ENCODE assay signal across 8 mouse cellular contexts in genomic region chrX:99402841-99403520, GRCm38 (mm10).
DNase-seq lines count a peak whose midpoint lies in the region; ATAC-seq lines count a peak whose summit lies in the region.

No protein-coding gene starts in this region.

- peaks cover 14% of the 10 kb centered on the region for H3K4me1 ChIP-seq in hindbrain, embryonic 10.5 days (replicated peaks)
- no peaks in the 10 kb centered on the region for H3K4me1 ChIP-seq in hindbrain, embryonic 14.5 days (replicated peaks; ENCODE audit: control insufficient read depth, insufficient read depth, low read length)
- peaks cover 7% of the 10 kb centered on the region; the same call in 1 of the 2 replicates for H3K4me1 ChIP-seq in embryonic facial prominence, embryonic 12.5 days
- H3K4me1 ChIP-seq in midbrain, embryonic 12.5 days = peaks cover 6% of the 10 kb centered on the region; the same call in 1 of the 2 replicates

- H3K9me3 ChIP-seq in hindbrain, embryonic 10.5 days = no peaks in the 10 kb centered on the region
- H3K9me3 ChIP-seq in hindbrain, embryonic 14.5 days (ENCODE audit: control insufficient read depth, low read length) = no peaks in the 10 kb centered on the region
- H3K9me3 ChIP-seq in embryonic facial prominence, embryonic 12.5 days = no peaks in the 10 kb centered on the region
- H3K9me3 ChIP-seq in midbrain, embryonic 12.5 days = no peaks in the 10 kb centered on the region

- H3K9ac ChIP-seq in hindbrain, embryonic 14.5 days = no peak overlapping the region
- no peak overlapping the region for H3K9ac ChIP-seq in embryonic facial prominence, embryonic 12.5 days
- H3K9ac ChIP-seq in midbrain, embryonic 12.5 days (replicated peaks) = no peak overlapping the region

- H3K4me3 ChIP-seq in hindbrain, embryonic 10.5 days = no peak overlapping the region
- no peak overlapping the region for H3K4me3 ChIP-seq in hindbrain, embryonic 14.5 days (replicated peaks; ENCODE audit: low read length)
- H3K4me3 ChIP-seq in embryonic facial prominence, embryonic 12.5 days = no peak overlapping the region
- H3K4me3 ChIP-seq in midbrain, embryonic 12.5 days = no peak overlapping the region

- no peak overlapping the region for H3K4me2 ChIP-seq in hindbrain, embryonic 14.5 days (replicated peaks)
- H3K4me2 ChIP-seq in embryonic facial prominence, embryonic 12.5 days (replicated peaks) = no peak overlapping the region
- no peak overlapping the region for H3K4me2 ChIP-seq in midbrain, embryonic 12.5 days (replicated peaks)

- WGBS in hindbrain, embryonic 10.5 days = 53% methylated on average over 9 of the region's 9 CpGs
- WGBS in hindbrain, embryonic 14.5 days = 52% methylated on average over 9 of the region's 9 CpGs
- WGBS in embryonic facial prominence, embryonic 12.5 days = 47% methylated on average over 9 of the region's 9 CpGs
- WGBS in midbrain, embryonic 12.5 days = 53% methylated on average over 9 of the region's 9 CpGs

- peak overlapping the region; percentile 45; the same call in 1 of the 2 replicates for H3K27ac ChIP-seq in hindbrain, embryonic 10.5 days
- H3K27ac ChIP-seq in hindbrain, embryonic 14.5 days = no peak overlapping the region
- H3K27ac ChIP-seq in embryonic facial prominence, embryonic 12.5 days = peak overlapping the region; percentile 60
- no peak overlapping the region for H3K27ac ChIP-seq in midbrain, embryonic 12.5 days (replicated peaks)

- H3K36me3 ChIP-seq in hindbrain, embryonic 10.5 days = no peaks in the 10 kb centered on the region
- no peaks in the 10 kb centered on the region for H3K36me3 ChIP-seq in hindbrain, embryonic 14.5 days (replicated peaks; ENCODE audit: control insufficient read depth, insufficient read depth)
- H3K36me3 ChIP-seq in embryonic facial prominence, embryonic 12.5 days = no peaks in the 10 kb centered on the region
- H3K36me3 ChIP-seq in midbrain, embryonic 12.5 days = no peaks in the 10 kb centered on the region

- peaks cover 92% of the 10 kb centered on the region for H3K27me3 ChIP-seq in hindbrain, embryonic 10.5 days (ENCODE audit: insufficient read depth, poor library complexity, severe bottlenecking)
- peaks cover 39% of the 10 kb centered on the region; the same call in 1 of the 2 replicates for H3K27me3 ChIP-seq in hindbrain, embryonic 14.5 days (ENCODE audit: control insufficient read depth, insufficient read depth, low read length)
- H3K27me3 ChIP-seq in embryonic facial prominence, embryonic 12.5 days = peaks cover 23% of the 10 kb centered on the region; the same call in 1 of the 2 replicates
- H3K27me3 ChIP-seq in midbrain, embryonic 12.5 days = peaks cover 79% of the 10 kb centered on the region

- no peak for ATAC-seq in hindbrain, embryonic 14.5 days (ENCODE audit: low FRiP score)
- ATAC-seq in embryonic facial prominence, embryonic 12.5 days (ENCODE audit: insufficient number of reproducible peaks, insufficient read depth, low FRiP score, low TSS enrichment) = no peak
- 0 out of 2 replicates have a peak, but pooled peaks have one; percentile 44 for ATAC-seq in midbrain, embryonic 12.5 days (ENCODE audit: low FRiP score, low read depth)

- DNase-seq in hindbrain, embryonic 10.5 days (ENCODE audit: low spot score) = peak; percentile 41
- no peak for DNase-seq in hindbrain, embryonic 14.5 days (ENCODE audit: low spot score)
- peak; percentile 20 to 38 for DNase-seq in B cell, adult 2 months
- peak; percentile 10 for DNase-seq in adipocyte (ENCODE audit: low spot score)
- no peak for DNase-seq in urinary bladder, adult 18-20 months (ENCODE audit: low spot score in 2 of 2)
- no peak for DNase-seq in right cerebral cortex, postnatal 14 days

Comparison
In these comparisons a context has a peak if more than half of its experiments do, and no peak if none do; other contexts are left out.
1. DNase-seq: peak in hindbrain, embryonic 10.5 days (single experiment), B cell, adult 2 months (2 of 2) and adipocyte (single experiment); none in hindbrain, embryonic 14.5 days (single experiment), urinary bladder, adult 18-20 months (0 of 2) and right cerebral cortex, postnatal 14 days (single experiment).
2. H3K27ac ChIP-seq: peak in hindbrain, embryonic 10.5 days (single experiment) and embryonic facial prominence, embryonic 12.5 days (single experiment); none in hindbrain, embryonic 14.5 days (single experiment) and midbrain, embryonic 12.5 days (single experiment).